8 mouse cellular contexts compared by ENCODE assay signal in the genomic region with DNA sequence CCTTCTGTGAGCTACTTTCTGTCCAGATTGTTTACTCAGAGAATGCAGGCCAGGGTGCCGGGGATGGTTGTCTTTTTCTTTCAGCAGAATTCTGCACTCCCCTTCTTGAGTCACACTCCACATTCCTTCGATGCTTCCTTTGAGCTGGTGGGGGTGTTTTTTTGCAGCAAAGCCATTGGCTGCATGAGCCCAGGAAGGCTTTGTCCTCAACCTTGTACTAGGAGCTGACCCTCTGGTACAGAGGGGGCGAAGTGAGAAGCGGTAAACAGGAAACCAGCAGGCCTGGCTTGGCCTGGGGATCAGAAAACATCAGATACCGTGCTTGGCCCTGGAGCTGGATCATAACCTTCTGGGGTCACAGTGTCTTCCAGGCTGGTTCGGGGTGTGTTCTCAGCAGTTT.
DNase-seq lines count a peak whose midpoint lies in the region; ATAC-seq and TF ChIP-seq lines count a peak whose summit lies in the region.
"Had no signal": no experiment of that assay in that cellular context is flagged by ENCODE, and none has a peak within 500 bp of the region (broad histone marks: within the 10 kb centered on the region; RNA-seq: fewer than 3 reads in every experiment).

No protein-coding gene starts in this region.

- H3K4me3 ChIP-seq in intestine, embryonic 14.5 days (ENCODE audit: low read depth, low read length) = no peak overlapping the region
- H3K4me3 ChIP-seq in intestine, postnatal 0 days (ENCODE audit: low read depth, low read length) = no peak overlapping the region
- H3K4me3 ChIP-seq in stomach, embryonic 16.5 days (replicated peaks; ENCODE audit: low read length) = no peak overlapping the region
- H3K4me3 ChIP-seq: embryonic facial prominence, embryonic 12.5 days had no signal

- DNase-seq in intestine, embryonic 14.5 days (ENCODE audit: low spot score) = no peak
- peak; percentile 50 for DNase-seq in embryo, embryonic 9.5 days (ENCODE audit: extremely low spot score)
- DNase-seq in kidney, postnatal 14 days = peak; percentile 70
- DNase-seq in frontal cortex, postnatal 14 days (ENCODE audit: low spot score in 2 of 2) = no peak
- DNase-seq in spleen, postnatal 10 days (ENCODE audit: low spot score in 2 of 2) = no peak

- H3K27ac ChIP-seq in intestine, embryonic 14.5 days (ENCODE audit: low read depth) = 0 out of 2 replicates have a peak overlapping the region, but pooled peaks have one; percentile 25
- H3K27ac ChIP-seq in intestine, postnatal 0 days (ENCODE audit: low read depth, low read length) = no peak overlapping the region
- H3K27ac ChIP-seq in stomach, embryonic 16.5 days (ENCODE audit: low read length) = 0 out of 2 replicates have a peak overlapping the region, but pooled peaks have one; percentile 12
- H3K27ac ChIP-seq: embryonic facial prominence, embryonic 12.5 days had no signal

- no peak for ATAC-seq in intestine, embryonic 14.5 days (replicated peaks; ENCODE audit: low FRiP score, low TSS enrichment, low read depth)
- ATAC-seq in intestine, postnatal 0 days = no peak
- peak; percentile 12; the same call in 1 of the 2 replicates for ATAC-seq in stomach, embryonic 16.5 days (ENCODE audit: insufficient read depth, low FRiP score)

- no peaks in the 10 kb centered on the region for H3K9me3 ChIP-seq in intestine, embryonic 14.5 days (ENCODE audit: control insufficient read depth, low read length)
- no peaks in the 10 kb centered on the region for H3K9me3 ChIP-seq in intestine, postnatal 0 days (ENCODE audit: control insufficient read depth)
- H3K9me3 ChIP-seq in stomach, embryonic 16.5 days (replicated peaks; ENCODE audit: control insufficient read depth, low read length) = no peaks in the 10 kb centered on the region
- H3K9me3 ChIP-seq: embryonic facial prominence, embryonic 12.5 days had no signal

- no peak overlapping the region for H3K4me2 ChIP-seq in intestine, embryonic 14.5 days (ENCODE audit: low read length)
- H3K4me2 ChIP-seq in intestine, postnatal 0 days (replicated peaks; ENCODE audit: low read depth) = no peak overlapping the region
- no peak overlapping the region for H3K4me2 ChIP-seq in stomach, embryonic 16.5 days (ENCODE audit: low read depth, low read length)
- H3K4me2 ChIP-seq: embryonic facial prominence, embryonic 12.5 days had no signal

- H3K4me1 ChIP-seq in intestine, embryonic 14.5 days (replicated peaks; ENCODE audit: control insufficient read depth, insufficient read depth, low read length) = peaks cover 26% of the 10 kb centered on the region
- H3K4me1 ChIP-seq in intestine, postnatal 0 days (replicated peaks; ENCODE audit: control insufficient read depth, insufficient read depth, low read length) = no peaks in the 10 kb centered on the region
- peaks cover 11% of the 10 kb centered on the region for H3K4me1 ChIP-seq in stomach, embryonic 16.5 days (ENCODE audit: control insufficient read depth, insufficient read depth, low read length)

- 22% methylated on average over 6 of the region's 6 CpGs for WGBS in intestine, embryonic 14.5 days
- WGBS in intestine, postnatal 0 days = 29% methylated on average over 6 of the region's 6 CpGs
- WGBS in stomach, embryonic 16.5 days = 31% methylated on average over 6 of the region's 6 CpGs

- H3K9ac ChIP-seq in intestine, embryonic 14.5 days (ENCODE audit: low read length) = no peak overlapping the region
- no peak overlapping the region for H3K9ac ChIP-seq in intestine, postnatal 0 days (ENCODE audit: low read depth, low read length)
- H3K9ac ChIP-seq in stomach, embryonic 16.5 days (ENCODE audit: low read length) = no peak overlapping the region
- H3K9ac ChIP-seq: embryonic facial prominence, embryonic 12.5 days had no signal

- no peaks in the 10 kb centered on the region for H3K27me3 ChIP-seq in intestine, embryonic 14.5 days (replicated peaks; ENCODE audit: control insufficient read depth, insufficient read depth, low read length)
- H3K27me3 ChIP-seq in intestine, postnatal 0 days (replicated peaks; ENCODE audit: control insufficient read depth, insufficient read depth, low read length) = no peaks in the 10 kb centered on the region
- no peaks in the 10 kb centered on the region for H3K27me3 ChIP-seq in stomach, embryonic 16.5 days (ENCODE audit: control insufficient read depth, insufficient read depth, low read length)
- H3K27me3 ChIP-seq: embryonic facial prominence, embryonic 12.5 days had no signal

- no peak for TF ChIP-seq CTCF in intestine, postnatal 0 days (IDR thresholded peaks at IDR 0.05; ENCODE audit: low read depth)

- H3K36me3 ChIP-seq in intestine, embryonic 14.5 days (ENCODE audit: control insufficient read depth, insufficient read depth, low read length) = no peaks in the 10 kb centered on the region
- no peaks in the 10 kb centered on the region for H3K36me3 ChIP-seq in intestine, postnatal 0 days (ENCODE audit: control insufficient read depth, insufficient read depth)
- no peaks in the 10 kb centered on the region for H3K36me3 ChIP-seq in stomach, embryonic 16.5 days (ENCODE audit: control insufficient read depth, insufficient read depth, low read length)
- H3K36me3 ChIP-seq: embryonic facial prominence, embryonic 12.5 days had no signal

Comparison
In these comparisons a context has a peak if more than half of its experiments do, and no peak if none do; other contexts are left out.
1. DNase-seq: peak in embryo, embryonic 9.5 days (single experiment) and kidney, postnatal 14 days (single experiment); none in intestine, embryonic 14.5 days (single experiment), frontal cortex, postnatal 14 days (0 of 2) and spleen, postnatal 10 days (0 of 2).